Mouse (Mus musculus) limb, embryonic 10.5 days (tissue): Measurements from ENCODE around the gene Rad1. TPM values are rescaled to one million over a fixed set of nuclear protein-coding genes. Genes with fewer than 3 reads are reported as not detected.

Source experiments
- DNase-seq: peaks from one replicate; pipeline ENCODE4 v3.0.0-alpha.2; 2017; ENCODE audit warnings: low spot score
- H3K27ac ChIP-seq: fragments of 300-500 bp; sonication (generic); 2 replicates; pipeline ENCODE4 v1.5.1; 2016; ENCODE audit warnings: mild to moderate bottlenecking
- H3K27me3 ChIP-seq: fragments of 300-500 bp; sonication (generic); 2 replicates; pipeline ENCODE4 v1.6.1; 2016; ENCODE audit warnings: low read depth, mild to moderate bottlenecking; ENCODE audit not compliant: poor library complexity, severe bottlenecking
- H3K36me3 ChIP-seq: fragments of 300-500 bp; sonication (generic); 2 replicates; pipeline ENCODE4 v1.6.1; 2016; ENCODE audit warnings: mild to moderate bottlenecking, moderate library complexity
- H3K4me1 ChIP-seq: fragments of 300-500 bp; sonication (generic); 2 replicates; pipeline ENCODE4 v1.6.1; 2016
- H3K4me3 ChIP-seq: fragments of 300-500 bp; sonication (generic); 2 replicates; pipeline ENCODE4 v1.5.1; 2016; ENCODE audit warnings: mild to moderate bottlenecking, moderate library complexity
- H3K9me3 ChIP-seq: fragments of 300-500 bp; sonication (generic); replicated peaks from 2 replicates; pipeline ENCODE4 v1.6.1; 2016; ENCODE audit warnings: mild to moderate bottlenecking
- WGBS: fragments of 180-500 bp; shearing (Covaris S2); methylation state at CpG from one replicate; pipeline ENCODE4 v1.1.7; 2016; 5-methylcytosine and 5-hydroxymethylcytosine counted together
- polyA plus RNA-seq: library from polyadenylated mRNA; unstranded; fragments of >200 nt; fragmentation: Nextera tagmentation; extraction: Ambion mirVana; gene quantifications from 2 replicates; pipeline ENCODE4 v1.2.1, GENCODE M21; 2016

Rad1 gene
- polyA plus RNA-seq = 53.5 and 53.8 TPM in 2 replicates

DNA sequence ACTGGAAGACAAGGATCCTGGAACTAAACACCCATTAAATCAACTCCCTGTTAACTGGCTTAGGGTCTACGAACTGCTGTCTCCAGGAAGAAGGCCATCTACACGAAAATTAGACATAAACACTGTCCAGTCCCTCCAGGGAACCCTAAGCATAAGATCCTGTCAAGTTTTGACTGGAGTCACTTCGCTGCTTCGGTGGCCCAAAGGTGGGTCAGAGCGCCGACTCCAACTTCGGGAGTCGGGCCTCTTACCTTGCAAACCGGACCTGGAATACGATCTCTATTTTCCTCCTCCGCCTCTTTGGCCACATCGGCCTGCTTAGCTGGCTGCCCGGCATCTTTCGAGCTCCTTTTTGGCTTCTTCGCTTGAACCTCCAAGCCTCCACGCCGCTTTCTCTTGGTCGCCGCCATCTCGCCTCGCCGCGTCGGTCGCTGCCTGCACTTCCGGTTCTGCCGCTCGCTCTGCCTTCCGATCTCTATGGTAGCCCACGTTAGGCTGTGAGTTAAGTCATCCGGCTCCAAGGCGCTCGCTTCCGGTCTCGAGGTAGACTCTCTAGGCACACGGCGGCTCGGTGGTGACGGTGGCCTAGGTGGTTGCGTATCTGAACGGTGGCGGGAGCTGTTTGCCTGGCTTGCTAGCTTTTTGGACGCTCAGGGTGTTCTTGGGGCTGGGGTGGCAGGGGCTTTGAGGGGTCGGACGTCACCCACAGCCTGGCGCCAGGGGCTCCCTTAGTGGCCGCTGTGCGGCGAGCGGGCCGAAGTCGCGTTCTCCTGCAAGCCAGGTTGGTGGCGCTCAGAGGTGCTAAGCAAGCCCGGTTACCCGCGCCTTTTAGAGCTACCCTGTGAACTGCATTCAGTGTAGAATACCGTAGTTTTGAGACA, at the start of gene Rad1, which contains the start of gene Brix1:
TSS of gene Rad1 (plus strand) at position 535 of the 881 bp plus-strand sequence.
TSS of gene Brix1 (minus strand) at position 464 of the 881 bp plus-strand sequence.
- DNase-seq = peak; percentile 96
- Histone ChIP-seq H3K4me1 (peaks cover 17% of the 10 kb centered on the region), H3K27me3 (no peaks in the 10 kb centered on the region), H3K36me3 (peaks cover 54% of the 10 kb centered on the region), H3K4me3 (peak within 1 kb of the TSS; percentile 85), H3K9me3 (no peaks in the 10 kb centered on the region), H3K27ac (peak within 1 kb of the TSS; percentile 95)
- under 1% methylated on average over 58 of the region's 58 CpGs for WGBS

DNA sequence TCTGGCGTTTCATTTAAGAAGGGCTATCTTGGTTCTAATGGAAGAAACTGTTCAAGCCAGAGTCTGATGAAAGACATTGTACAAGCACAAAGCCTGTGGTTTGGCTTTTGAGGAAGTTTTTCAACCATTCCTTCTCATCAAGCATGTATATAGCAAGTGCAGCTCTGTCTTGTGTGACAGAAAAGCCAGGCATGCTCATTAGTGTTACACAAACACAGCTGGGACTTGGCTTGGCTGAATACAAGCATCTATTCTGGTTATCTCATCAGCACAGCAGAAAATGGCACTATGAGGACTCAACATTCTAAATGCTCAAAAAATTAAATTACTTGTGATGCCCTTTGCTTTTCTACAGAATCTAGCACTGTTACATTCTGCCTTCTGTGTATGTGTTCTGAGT, 48.9 kb upstream of the Rad1 start:
- Histone ChIP-seq H3K4me3 (no peak overlapping the region), H3K27ac (no peak overlapping the region), H3K27me3 (no peaks in the 10 kb centered on the region), H3K36me3 (0 out of 2 replicates have a peak, but pooled peaks cover 2% of the 10 kb centered on the region), H3K4me1 (no peaks in the 10 kb centered on the region), H3K9me3 (no peaks in the 10 kb centered on the region)
- 92% methylated on average over 1 of the region's 1 CpGs for WGBS
- DNase-seq = no peak

DNA sequence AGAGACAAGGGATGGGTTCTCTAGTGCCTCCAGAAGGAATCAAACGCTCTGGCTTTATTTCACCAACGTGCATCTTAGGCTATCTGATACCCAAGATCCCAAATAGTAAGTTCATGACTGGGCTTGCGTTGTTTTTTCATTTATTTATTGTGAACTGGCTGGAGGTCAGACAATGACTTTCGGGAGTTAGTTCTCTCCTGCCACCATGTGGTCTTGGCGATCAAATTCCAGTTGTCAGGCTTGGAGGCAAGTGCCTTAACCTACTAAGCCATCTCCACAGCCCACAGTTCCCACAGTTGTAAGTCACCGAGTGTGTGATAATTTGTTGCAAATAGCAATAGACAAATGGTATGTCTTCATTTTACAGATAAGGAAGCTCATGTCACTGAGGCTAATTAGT, 45.9 kb upstream of the Rad1 start:
- H3K9me3 ChIP-seq = no peaks in the 10 kb centered on the region
- WGBS = 87% methylated on average over 6 of the region's 6 CpGs
- H3K27me3 ChIP-seq = no peaks in the 10 kb centered on the region
- peaks cover 12% of the 10 kb centered on the region; the same call in 1 of the 2 replicates for H3K36me3 ChIP-seq
- no peak for DNase-seq
- no peaks in the 10 kb centered on the region for H3K4me1 ChIP-seq
- H3K27ac ChIP-seq = no peak overlapping the region
- no peak overlapping the region for H3K4me3 ChIP-seq

DNA sequence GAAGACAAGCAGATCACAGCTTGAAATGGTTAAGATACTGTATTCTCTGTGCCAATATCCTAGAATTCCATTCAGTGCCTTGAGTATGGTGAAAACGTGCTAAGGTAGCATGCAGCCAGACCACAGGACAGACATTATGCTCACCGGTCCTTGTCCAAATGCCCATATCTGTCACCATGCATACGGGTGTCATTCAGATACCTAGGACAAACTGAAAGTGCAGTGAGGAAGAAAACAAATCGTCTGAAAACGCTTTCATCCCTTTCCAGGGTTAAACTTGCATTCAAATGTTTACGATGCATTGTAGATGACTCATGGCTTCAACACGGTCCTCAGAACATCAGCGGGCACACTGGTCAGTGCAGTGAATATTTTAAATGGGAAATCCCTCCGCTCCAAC, 44.3 kb upstream of the Rad1 start:
- Histone ChIP-seq H3K27ac (no peak overlapping the region), H3K4me1 (no peaks in the 10 kb centered on the region), H3K36me3 (peaks cover 22% of the 10 kb centered on the region), H3K4me3 (no peak overlapping the region), H3K27me3 (no peaks in the 10 kb centered on the region), H3K9me3 (no peaks in the 10 kb centered on the region)
- 92% methylated on average over 9 of the region's 9 CpGs for WGBS
- no peak for DNase-seq

DNA sequence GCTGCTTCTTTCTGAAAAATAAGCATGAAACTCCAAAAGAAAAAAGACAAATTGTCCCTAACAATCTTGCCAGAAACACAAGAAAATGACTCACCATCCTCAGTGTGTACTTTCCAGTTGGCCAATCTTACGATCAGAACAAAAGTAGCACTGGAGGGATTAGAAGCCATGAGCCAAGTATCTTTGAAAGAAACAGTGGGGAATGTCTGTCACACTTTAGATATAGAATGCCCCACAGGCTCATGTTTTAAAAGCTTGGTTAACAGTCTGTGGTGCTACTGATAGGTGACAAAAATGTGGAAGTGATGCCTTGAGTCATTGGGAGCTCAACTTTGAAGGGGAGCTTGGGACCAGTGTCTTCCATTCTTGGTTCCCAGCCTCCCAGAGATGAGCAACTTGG, 43.5 kb upstream of the Rad1 start:
- no peaks in the 10 kb centered on the region for H3K27me3 ChIP-seq
- peaks cover 30% of the 10 kb centered on the region for H3K36me3 ChIP-seq
- H3K4me3 ChIP-seq = no peak overlapping the region
- DNase-seq = no peak
- 95% methylated on average over 1 of the region's 1 CpGs for WGBS
- no peak overlapping the region for H3K27ac ChIP-seq
- H3K9me3 ChIP-seq = no peaks in the 10 kb centered on the region
- H3K4me1 ChIP-seq = no peaks in the 10 kb centered on the region

DNA sequence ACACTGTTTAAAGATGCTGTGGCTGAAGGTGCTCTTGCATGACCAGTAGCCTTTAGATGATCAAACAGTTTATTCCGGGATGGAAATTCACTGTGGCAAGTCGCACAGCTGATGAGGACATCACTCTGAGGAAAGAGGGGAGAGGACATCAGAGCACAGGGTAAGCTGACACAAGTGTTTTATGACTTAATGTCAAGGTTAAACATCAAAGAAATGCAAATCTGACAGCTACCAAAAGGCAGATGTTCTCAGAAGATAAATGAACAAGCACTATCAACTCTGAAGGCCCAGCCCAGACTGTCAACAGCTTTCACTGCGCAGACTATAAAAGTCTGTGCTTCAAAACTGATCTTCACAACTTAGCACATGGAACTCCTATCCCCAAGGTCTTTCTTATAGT, 38.7 kb upstream of the Rad1 start:
- no peak for DNase-seq
- 83% methylated on average over 3 of the region's 3 CpGs for WGBS
- H3K27me3 ChIP-seq = no peaks in the 10 kb centered on the region
- H3K9me3 ChIP-seq = no peaks in the 10 kb centered on the region
- no peak overlapping the region for H3K27ac ChIP-seq
- no peaks in the 10 kb centered on the region for H3K4me1 ChIP-seq
- H3K36me3 ChIP-seq = peaks cover 65% of the 10 kb centered on the region
- H3K4me3 ChIP-seq = no peak overlapping the region

DNA sequence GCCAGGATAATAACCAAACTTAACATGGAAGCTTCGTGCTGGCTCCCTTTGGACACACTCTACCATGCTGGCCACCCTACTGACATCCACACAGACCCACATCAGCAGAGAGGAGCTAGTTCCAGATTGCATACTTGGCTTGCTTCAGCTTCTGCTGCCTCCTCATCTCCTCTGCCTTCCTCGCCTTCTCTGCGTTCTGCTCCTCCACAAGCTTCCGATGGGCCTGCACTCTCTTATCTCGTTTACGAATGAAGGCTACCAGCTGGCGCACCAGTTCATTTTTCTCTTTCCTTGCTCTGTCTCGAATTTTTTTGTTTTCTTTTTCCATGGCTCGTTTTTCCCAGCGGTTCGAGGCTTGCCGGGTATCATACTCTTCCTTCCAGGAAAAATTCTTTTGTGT, 24.8 kb upstream of the Rad1 start:
- H3K27ac ChIP-seq = no peak overlapping the region
- no peak for DNase-seq
- H3K9me3 ChIP-seq = no peaks in the 10 kb centered on the region
- H3K4me1 ChIP-seq = no peaks in the 10 kb centered on the region
- H3K27me3 ChIP-seq = no peaks in the 10 kb centered on the region
- H3K36me3 ChIP-seq = peaks cover 60% of the 10 kb centered on the region
- 94% methylated on average over 12 of the region's 12 CpGs for WGBS
- H3K4me3 ChIP-seq = no peak overlapping the region

DNA sequence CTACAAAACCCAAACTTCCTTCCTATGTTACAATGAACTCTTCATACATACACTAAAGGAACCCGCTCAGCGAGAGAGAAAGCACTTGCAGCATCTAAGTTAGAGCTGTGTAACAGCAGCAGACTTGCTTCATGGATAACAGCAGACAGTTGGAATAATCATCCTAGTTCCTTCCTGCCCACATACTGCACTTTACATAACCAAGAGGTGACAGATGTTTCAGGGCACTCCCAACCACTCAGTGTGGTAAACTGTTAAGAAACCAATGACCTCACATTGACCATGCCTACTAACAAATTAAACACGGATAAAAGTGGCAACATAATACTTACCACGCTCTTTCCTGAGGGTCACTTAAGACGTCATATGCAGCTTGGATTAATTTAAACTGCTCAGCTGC, 22.3 kb upstream of the Rad1 start:
- no peaks in the 10 kb centered on the region for H3K4me1 ChIP-seq
- DNase-seq = no peak
- no peaks in the 10 kb centered on the region for H3K9me3 ChIP-seq
- no peak overlapping the region for H3K4me3 ChIP-seq
- H3K27ac ChIP-seq = no peak overlapping the region
- peaks cover 37% of the 10 kb centered on the region for H3K36me3 ChIP-seq
- 88% methylated on average over 5 of the region's 5 CpGs for WGBS
- H3K27me3 ChIP-seq = no peaks in the 10 kb centered on the region

DNA sequence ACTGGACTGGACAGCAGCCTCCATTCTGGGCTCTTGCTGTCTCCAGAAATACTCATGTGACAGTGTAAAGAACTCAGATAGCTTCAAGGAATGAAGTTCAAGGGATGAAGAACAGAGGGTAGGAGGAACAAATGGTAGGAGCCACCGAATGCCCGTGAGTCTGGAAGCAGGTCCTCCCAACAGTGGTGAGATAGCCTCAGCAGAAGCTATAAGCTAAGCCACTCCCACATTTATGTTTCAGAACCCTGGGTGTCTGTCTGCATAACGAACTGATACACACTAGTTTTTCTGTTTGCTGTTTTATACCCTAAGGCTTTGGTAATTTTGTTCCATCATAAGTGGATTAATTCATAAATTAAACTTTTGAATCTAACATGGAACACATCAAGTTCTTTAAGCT, 21.1 kb upstream of the Rad1 start:
- Histone ChIP-seq H3K36me3 (peaks cover 27% of the 10 kb centered on the region), H3K27me3 (no peaks in the 10 kb centered on the region), H3K9me3 (no peaks in the 10 kb centered on the region), H3K27ac (no peak overlapping the region), H3K4me3 (no peak overlapping the region), H3K4me1 (peaks cover 3% of the 10 kb centered on the region; the same call in 1 of the 2 replicates)
- no peak for DNase-seq
- WGBS = 92% methylated on average over 3 of the region's 3 CpGs

DNA sequence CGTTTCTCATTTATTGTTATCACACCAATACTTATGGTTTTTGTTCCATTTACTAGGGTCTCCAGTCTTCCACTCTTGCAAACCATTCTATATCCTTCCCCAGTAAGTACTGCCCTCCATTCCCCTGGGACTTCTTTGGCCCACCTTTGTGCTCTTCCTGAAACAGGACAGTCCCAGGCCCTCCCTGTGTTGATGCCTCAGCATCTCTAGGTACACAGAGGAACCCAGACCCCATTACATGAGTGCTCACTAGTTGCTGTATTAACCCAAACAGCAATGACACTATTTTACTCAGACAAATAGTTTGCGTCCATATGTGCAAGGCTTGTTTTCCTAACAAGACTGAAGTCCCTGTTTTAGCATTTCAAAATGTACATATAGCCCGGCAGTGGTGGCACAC, 17.1 kb upstream of the Rad1 start:
- Histone ChIP-seq H3K27me3 (no peaks in the 10 kb centered on the region), H3K27ac (no peak overlapping the region), H3K9me3 (no peaks in the 10 kb centered on the region), H3K36me3 (no peaks in the 10 kb centered on the region), H3K4me1 (peaks cover 4% of the 10 kb centered on the region; the same call in 1 of the 2 replicates), H3K4me3 (no peak overlapping the region)
- 93% methylated on average over 3 of the region's 3 CpGs for WGBS
- DNase-seq = no peak

DNA sequence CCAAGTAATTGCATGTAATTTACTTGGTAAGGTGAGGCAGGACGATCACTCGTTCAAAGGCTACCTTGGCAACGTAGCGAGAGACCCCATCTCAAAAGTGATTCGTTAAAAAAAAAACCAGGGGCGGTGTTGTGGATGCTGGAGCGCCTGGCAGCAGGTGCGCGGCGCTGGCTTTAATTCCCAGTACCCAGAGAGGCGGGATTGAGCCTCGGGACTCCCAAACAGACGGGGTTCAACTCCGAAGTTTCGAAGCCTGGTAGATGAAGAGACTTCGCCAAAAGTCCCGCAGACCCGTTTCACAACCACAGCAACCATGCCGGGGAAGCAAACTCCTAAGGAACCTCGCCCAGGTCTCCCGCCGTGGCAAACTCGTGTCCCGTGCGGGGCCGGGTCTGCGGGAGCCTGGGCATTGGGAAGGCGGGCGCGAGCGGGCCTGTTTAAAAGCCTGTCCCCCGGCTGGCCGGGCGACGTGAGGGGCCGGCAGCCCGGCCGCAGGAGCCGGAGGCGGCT, 16.1 kb upstream of the Rad1 start:
- H3K36me3 ChIP-seq = peaks cover 7% of the 10 kb centered on the region
- under 1% methylated on average over 40 of the region's 40 CpGs for WGBS
- no peaks in the 10 kb centered on the region for H3K27me3 ChIP-seq
- H3K27ac ChIP-seq = peak overlapping the region; percentile 92
- peak; percentile 70 for DNase-seq
- H3K4me3 ChIP-seq = peak overlapping the region; percentile 81
- peaks cover 4% of the 10 kb centered on the region; the same call in 1 of the 2 replicates for H3K4me1 ChIP-seq
- H3K9me3 ChIP-seq = no peaks in the 10 kb centered on the region

DNA sequence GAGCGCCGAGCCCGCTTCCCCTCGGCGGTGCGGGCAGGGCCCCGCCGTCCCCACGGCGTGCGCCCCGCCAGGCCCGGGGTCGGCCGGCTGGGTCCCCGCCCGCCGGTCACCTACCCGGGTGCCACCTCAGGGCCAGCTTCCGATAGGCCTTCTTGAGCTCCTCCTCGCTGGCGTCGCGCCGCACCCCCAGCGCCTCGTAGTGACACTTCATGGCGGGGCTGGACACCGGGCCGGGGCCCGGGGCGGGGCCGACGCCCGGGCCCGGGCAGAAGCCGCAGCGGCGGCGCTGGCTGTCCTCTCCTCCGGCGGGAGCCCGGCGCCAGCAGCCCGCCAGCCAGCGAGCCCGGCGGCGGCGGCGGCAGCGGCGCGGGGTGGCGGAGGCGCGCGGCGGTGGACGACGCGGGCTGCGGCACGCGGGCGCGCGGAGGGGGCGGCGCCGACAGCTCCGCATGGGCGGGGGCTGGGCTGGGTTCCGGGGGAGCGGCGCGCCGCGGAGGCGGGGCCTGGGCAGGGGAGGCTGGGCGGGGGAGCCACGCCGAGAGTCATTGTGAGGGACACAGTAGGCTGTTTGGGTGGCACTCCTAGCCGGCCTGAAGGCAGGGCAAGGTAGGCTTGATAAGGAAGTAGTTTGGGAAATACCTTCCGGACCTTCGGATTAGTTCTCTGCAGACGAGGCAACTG, 15.5 kb upstream of the Rad1 start, which contains the start of gene Dnajc21:
TSS of gene Dnajc21 (minus strand) at position 366 of the 681 bp plus-strand sequence.
- Histone ChIP-seq H3K36me3 (peaks cover 11% of the 10 kb centered on the region), H3K4me3 (peak within 1 kb of the TSS; percentile 81), H3K9me3 (no peaks in the 10 kb centered on the region), H3K27ac (peak within 1 kb of the TSS; percentile 92), H3K27me3 (no peaks in the 10 kb centered on the region), H3K4me1 (peaks cover 4% of the 10 kb centered on the region; the same call in 1 of the 2 replicates)
- peak; percentile 89 for DNase-seq
- 3% methylated on average over 87 of the region's 87 CpGs for WGBS

DNA sequence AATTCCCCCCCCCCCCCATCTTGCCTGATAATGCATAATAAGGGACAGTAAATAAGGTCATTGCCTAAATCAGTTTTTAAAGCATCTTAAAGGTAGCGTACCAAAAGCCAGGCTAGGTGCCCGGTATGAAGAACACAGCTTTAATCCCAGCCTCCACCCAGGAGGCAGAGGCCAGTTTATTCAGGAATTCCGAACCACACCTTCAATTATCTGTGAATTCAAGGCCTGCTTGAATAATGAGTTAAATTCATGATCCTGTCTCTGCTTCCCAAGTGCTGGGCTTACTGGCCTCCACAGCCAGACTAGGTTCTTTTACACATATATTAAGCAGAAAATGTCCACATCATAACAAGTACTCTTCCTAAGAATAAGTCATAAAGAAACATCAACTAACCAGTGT, 14.9 kb upstream of the Rad1 start:
- no peaks in the 10 kb centered on the region for H3K27me3 ChIP-seq
- H3K9me3 ChIP-seq = no peaks in the 10 kb centered on the region
- WGBS = 12% methylated on average over 3 of the region's 3 CpGs
- DNase-seq = no peak
- H3K36me3 ChIP-seq = peaks cover 17% of the 10 kb centered on the region
- H3K4me3 ChIP-seq = peak overlapping the region; percentile 81
- peaks cover 4% of the 10 kb centered on the region; the same call in 1 of the 2 replicates for H3K4me1 ChIP-seq
- peak overlapping the region; percentile 92 for H3K27ac ChIP-seq
